Comparison of ENCODE assay signal across 16 mouse cellular contexts in genomic region chr17:56736534-56736933, GRCm38 (mm10). TPM values are rescaled to one million over a fixed set of nuclear protein-coding genes. Genes with fewer than 3 reads are reported as not detected.
DNase-seq lines count a peak whose midpoint lies in the region; ATAC-seq and TF ChIP-seq lines count a peak whose summit lies in the region.
"Had no signal": no experiment of that assay in that cellular context is flagged by ENCODE, and none has a peak within 500 bp of the region (broad histone marks: within the 10 kb centered on the region; RNA-seq: fewer than 3 reads in every experiment).

No protein-coding gene starts in this region.

- no peaks in the 10 kb centered on the region for H3K4me1 ChIP-seq in hindbrain, postnatal 0 days (ENCODE audit: insufficient read depth, low read length)
- H3K4me1 ChIP-seq in hindbrain, embryonic 11.5 days (replicated peaks; ENCODE audit: control insufficient read depth, insufficient read depth, low read length): no peaks in the 10 kb centered on the region
- H3K4me1 ChIP-seq in thymus, adult 2 months (replicated peaks; ENCODE audit: control insufficient read depth, insufficient read depth, low read length): no peaks in the 10 kb centered on the region
- H3K4me1 ChIP-seq in cortical plate, adult 2 months (ENCODE audit: control insufficient read depth, insufficient read depth, low read length): no peaks in the 10 kb centered on the region
- H3K4me1 ChIP-seq: embryonic facial prominence, embryonic 15.5 days; kidney, embryonic 15.5 days; limb, embryonic 15.5 days; neural tube, embryonic 12.5 days had no signal

- H3K9ac ChIP-seq in hindbrain, postnatal 0 days (replicated peaks; ENCODE audit: low read length): no peak overlapping the region
- no peak overlapping the region for H3K9ac ChIP-seq in hindbrain, embryonic 11.5 days (ENCODE audit: low read depth, low read length)
- H3K9ac ChIP-seq: embryonic facial prominence, embryonic 15.5 days; kidney, embryonic 15.5 days; limb, embryonic 15.5 days; neural tube, embryonic 12.5 days had no signal

- no peaks in the 10 kb centered on the region for H3K9me3 ChIP-seq in hindbrain, postnatal 0 days (ENCODE audit: low read length)
- H3K9me3 ChIP-seq in hindbrain, embryonic 11.5 days (ENCODE audit: control insufficient read depth, low read length): no peaks in the 10 kb centered on the region
- H3K9me3 ChIP-seq: embryonic facial prominence, embryonic 15.5 days; kidney, embryonic 15.5 days; limb, embryonic 15.5 days; neural tube, embryonic 12.5 days had no signal

- no peak overlapping the region for H3K27ac ChIP-seq in hindbrain, postnatal 0 days
- no peak overlapping the region for H3K27ac ChIP-seq in hindbrain, embryonic 11.5 days (ENCODE audit: low read depth, low read length)
- H3K27ac ChIP-seq in thymus, adult 2 months (ENCODE audit: control insufficient read depth, insufficient read depth, low read length): no peak overlapping the region
- H3K27ac ChIP-seq in cortical plate, adult 2 months (ENCODE audit: insufficient read depth, low read length): no peak overlapping the region
- H3K27ac ChIP-seq: embryonic facial prominence, embryonic 15.5 days; kidney, embryonic 15.5 days; limb, embryonic 15.5 days; neural tube, embryonic 12.5 days had no signal

- H3K4me2 ChIP-seq in hindbrain, postnatal 0 days (ENCODE audit: low read depth, low read length): no peak overlapping the region
- H3K4me2 ChIP-seq in hindbrain, embryonic 11.5 days (replicated peaks; ENCODE audit: low read depth, low read length): no peak overlapping the region
- H3K4me2 ChIP-seq: embryonic facial prominence, embryonic 15.5 days; kidney, embryonic 15.5 days; limb, embryonic 15.5 days; neural tube, embryonic 12.5 days had no signal

- WGBS in hindbrain, postnatal 0 days: 47% methylated on average over 8 of the region's 8 CpGs
- 49% methylated on average over 8 of the region's 8 CpGs for WGBS in hindbrain, embryonic 11.5 days
- 51% methylated on average over 8 of the region's 8 CpGs for WGBS in thymus, adult 2 months

- no peaks in the 10 kb centered on the region for H3K36me3 ChIP-seq in hindbrain, postnatal 0 days (ENCODE audit: insufficient read depth, low read length)
- H3K36me3 ChIP-seq in hindbrain, embryonic 11.5 days (ENCODE audit: control insufficient read depth, insufficient read depth, low read length): no peaks in the 10 kb centered on the region
- H3K36me3 ChIP-seq in thymus, adult 2 months (ENCODE audit: control insufficient read depth, insufficient read depth, low read length): no peaks in the 10 kb centered on the region
- H3K36me3 ChIP-seq: embryonic facial prominence, embryonic 15.5 days; kidney, embryonic 15.5 days; limb, embryonic 15.5 days; neural tube, embryonic 12.5 days had no signal

- H3K4me3 ChIP-seq in hindbrain, postnatal 0 days (ENCODE audit: low read length): no peak overlapping the region
- no peak overlapping the region for H3K4me3 ChIP-seq in hindbrain, embryonic 11.5 days (ENCODE audit: low read depth, low read length)
- no peak overlapping the region for H3K4me3 ChIP-seq in thymus, adult 2 months (ENCODE audit: control insufficient read depth, insufficient read depth, low read length)
- no peak overlapping the region for H3K4me3 ChIP-seq in cortical plate, adult 2 months (ENCODE audit: insufficient read depth, low read length)
- H3K4me3 ChIP-seq: embryonic facial prominence, embryonic 15.5 days; kidney, embryonic 15.5 days; limb, embryonic 15.5 days; neural tube, embryonic 12.5 days had no signal

- no peak for DNase-seq in hindbrain, postnatal 0 days (ENCODE audit: low spot score)
- DNase-seq in hindbrain, embryonic 11.5 days (ENCODE audit: low spot score): no peak
- DNase-seq in thymus, adult 2 months: peak; percentile 39
- no peak for DNase-seq in thymus, adult 18-20 months
- DNase-seq in thymus, postnatal 4 days: peak; percentile 63
- DNase-seq in testis, postnatal 10 days (ENCODE audit: low spot score): no peak
- no peak for DNase-seq in layer of hippocampus, adult 18-20 months (ENCODE audit: low spot score in 2 of 2)
- DNase-seq: adrenal gland, postnatal 36 days; cerebellum, adult 8-10 months; right cerebral cortex, postnatal 14 days had no signal

- TF ChIP-seq POLR2A in thymus, adult 2 months (IDR thresholded peaks at IDR 0.05; ENCODE audit: control insufficient read depth, extremely low read depth, insufficient read depth, low read length, poor library complexity): no peak
- no peak for TF ChIP-seq POLR2A in cortical plate, adult 2 months (IDR thresholded peaks at IDR 0.05; ENCODE audit: extremely low read depth, insufficient read depth, low read length)

- no peaks in the 10 kb centered on the region for H3K27me3 ChIP-seq in hindbrain, postnatal 0 days (ENCODE audit: insufficient read depth, low read length)
- no peaks in the 10 kb centered on the region for H3K27me3 ChIP-seq in hindbrain, embryonic 11.5 days (ENCODE audit: control insufficient read depth, insufficient read depth, low read length)
- no peaks in the 10 kb centered on the region for H3K27me3 ChIP-seq in thymus, adult 2 months (ENCODE audit: control insufficient read depth, insufficient read depth, low read length)
- H3K27me3 ChIP-seq: embryonic facial prominence, embryonic 15.5 days; limb, embryonic 15.5 days had no signal

- peak; percentile 38 for TF ChIP-seq CTCF in hindbrain, postnatal 0 days (IDR thresholded peaks at IDR 0.05; ENCODE audit: low read depth)
- peak; percentile 79; the same call in 1 of the 2 replicates for TF ChIP-seq CTCF in thymus, adult 2 months (IDR thresholded peaks at IDR 0.05; ENCODE audit: borderline replicate concordance, control insufficient read depth, extremely low read depth, insufficient read depth, low read length, poor library complexity)
- 0 out of 2 replicates have a peak, but pooled peaks have one; percentile 9 for TF ChIP-seq CTCF in cortical plate, adult 2 months (IDR thresholded peaks at IDR 0.05; ENCODE audit: extremely low read depth, insufficient read depth, low read length)

- no peak for ATAC-seq in hindbrain, postnatal 0 days
- ATAC-seq in hindbrain, embryonic 11.5 days (ENCODE audit: low FRiP score): no peak

RNA-seq across cellular contexts. Expression of gene Vmac, which starts 18.7 kb away (rescaled TPM):
- 37.5 and 40.7 TPM in 2 replicates for total RNA-seq in hindbrain, postnatal 0 days (2014; rRNA removed)
- 17.4 and 19.1 TPM in 2 replicates for polyA plus RNA-seq in hindbrain, postnatal 0 days (2015; fragmentation: Nextera tagmentation; extraction: Ambion mirVana)
- 15.6 and 18.1 TPM in 2 replicates for polyA plus RNA-seq in hindbrain, embryonic 11.5 days (2014; fragmentation: Nextera tagmentation; extraction: Ambion mirVana)
- polyA plus RNA-seq in thymus, adult 2 months (2012; rRNA removed): 52.3 and 58.9 TPM in 2 replicates
- 16.7 and 18.2 TPM in 2 replicates for polyA plus RNA-seq in cortical plate, adult 2 months (2012; rRNA removed)
- 10 to 100 TPM in 1 of 2 experiments, 1 to 10 TPM in 1; 9.6 to 10.2 TPM for total RNA-seq in layer of hippocampus, adult 18-20 months (2021)

RNA-seq across cellular contexts. Expression of gene Ndufa11, which starts 19.0 kb away (rescaled TPM):
- total RNA-seq in hindbrain, postnatal 0 days (2014; rRNA removed): 279 and 501 TPM in 2 replicates
- polyA plus RNA-seq in hindbrain, postnatal 0 days (2015; fragmentation: Nextera tagmentation; extraction: Ambion mirVana): 691 and 728 TPM in 2 replicates
- 363 and 381 TPM in 2 replicates for polyA plus RNA-seq in hindbrain, embryonic 11.5 days (2014; fragmentation: Nextera tagmentation; extraction: Ambion mirVana)
- polyA plus RNA-seq in thymus, adult 2 months (2012; rRNA removed): 601 and 855 TPM in 2 replicates
- polyA plus RNA-seq in cortical plate, adult 2 months (2012; rRNA removed): 332 and 357 TPM in 2 replicates
- 100 to 1,000 TPM; 213 to 228 TPM for total RNA-seq in layer of hippocampus, adult 18-20 months (2021)

RNA-seq across cellular contexts. Expression of gene Nrtn, which starts 20.8 kb away (rescaled TPM):
- total RNA-seq in hindbrain, postnatal 0 days (2014; rRNA removed): 12.9 and 15.7 TPM in 2 replicates
- 4.3 TPM in 2 replicates for polyA plus RNA-seq in hindbrain, postnatal 0 days (2015; fragmentation: Nextera tagmentation; extraction: Ambion mirVana)
- polyA plus RNA-seq in hindbrain, embryonic 11.5 days (2014; fragmentation: Nextera tagmentation; extraction: Ambion mirVana): 4.4 and 4.6 TPM in 2 replicates
- 37.6 and 44.4 TPM in 2 replicates for polyA plus RNA-seq in thymus, adult 2 months (2012; rRNA removed)
- 7.4 and 8.6 TPM in 2 replicates for polyA plus RNA-seq in cortical plate, adult 2 months (2012; rRNA removed)
- 1 to 10 TPM; 1.6 to 3.4 TPM for total RNA-seq in layer of hippocampus, adult 18-20 months (2021)
- total RNA-seq: hematopoietic stem cell, adult 5-6 weeks had no signal

RNA-seq across cellular contexts. Expression of gene Dus3l, which starts 28.0 kb away (rescaled TPM):
- total RNA-seq in hindbrain, postnatal 0 days (2014; rRNA removed): 79.0 and 96.5 TPM in 2 replicates
- polyA plus RNA-seq in hindbrain, postnatal 0 days (2015; fragmentation: Nextera tagmentation; extraction: Ambion mirVana): 85.9 and 90.0 TPM in 2 replicates
- 30.3 and 35.4 TPM in 2 replicates for polyA plus RNA-seq in hindbrain, embryonic 11.5 days (2014; fragmentation: Nextera tagmentation; extraction: Ambion mirVana)
- polyA plus RNA-seq in thymus, adult 2 months (2012; rRNA removed): 142 and 157 TPM in 2 replicates
- polyA plus RNA-seq in cortical plate, adult 2 months (2012; rRNA removed): 137 and 148 TPM in 2 replicates
- 10 to 100 TPM; 63.4 to 68.8 TPM for total RNA-seq in layer of hippocampus, adult 18-20 months (2021)

RNA-seq across cellular contexts. Expression of gene Prr22, which starts 33.5 kb away (rescaled TPM):
- 0.21 and 2.6 TPM in 2 replicates for total RNA-seq in hindbrain, postnatal 0 days (2014; rRNA removed)
- polyA plus RNA-seq in hindbrain, postnatal 0 days (2015; fragmentation: Nextera tagmentation; extraction: Ambion mirVana): 0.46 and 0.87 TPM in 2 replicates
- 0.49 and 0.71 TPM in 2 replicates for polyA plus RNA-seq in hindbrain, embryonic 11.5 days (2014; fragmentation: Nextera tagmentation; extraction: Ambion mirVana)
- polyA plus RNA-seq in thymus, adult 2 months (2012; rRNA removed): 4.1 and 4.5 TPM in 2 replicates
- 3.3 and 4.0 TPM in 2 replicates for polyA plus RNA-seq in cortical plate, adult 2 months (2012; rRNA removed)
- 1 to 10 TPM in 1 of 2 experiments, under 1 TPM in 1; 0.99 to 1.2 TPM for total RNA-seq in layer of hippocampus, adult 18-20 months (2021)
- total RNA-seq: hematopoietic stem cell, adult 5-6 weeks had no signal

Comparison
In these comparisons a context has a peak if more than half of its experiments do, and no peak if none do; other contexts are left out.
1. DNase-seq: peak in thymus, adult 2 months (single experiment) and thymus, postnatal 4 days (single experiment); none in hindbrain, postnatal 0 days (single experiment), hindbrain, embryonic 11.5 days (single experiment), thymus, adult 18-20 months (0 of 2), testis, postnatal 10 days (single experiment) and layer of hippocampus, adult 18-20 months (0 of 2).
2. CTCF ChIP-seq: peak in every context shown above with its lines; median percentile 79 in thymus, adult 2 months; 38 in hindbrain, postnatal 0 days; 9 in cortical plate, adult 2 months.